Mouse (Mus musculus) liver, adult 2 months (tissue): ENCODE measurements around the gene Fgd1.

Experiments used
- CTCF ChIP-seq: fragments of 200-500 bp; IDR thresholded peaks from 2 replicates; pipeline ENCODE4 v1.5.1; 2011; ENCODE audit warnings: low read depth, low read length, control low read depth
- POLR2A ChIP-seq: fragments of 200-500 bp; IDR thresholded peaks from 2 replicates; pipeline ENCODE4 v1.6.1; 2011; ENCODE audit warnings: low read length, control low read depth; ENCODE audit not compliant: insufficient read depth; ENCODE audit errors: extremely low read depth

GRCm38 (mm10) chrX:151066071-151066666 is 20.2 kb downstream of the Fgd1 start:
- TF ChIP-seq POLR2A = no peak
- no peak for TF ChIP-seq CTCF
